Mouse (Mus musculus): ENCODE measurements at regions not wholly inside any gene's neighbourhood (a gene's known extent, or its start where the extent isn't known, plus 50 kb on each side); places are given as distances from the start of the nearest gene placed in this dataset.

- no peak for DNase-seq (ENCODE audit: low spot score in 2 of 2)
Measured at GRCm38 (mm10) chr1:133549816-133550215, 60.3 kb downstream of the Snrpe start.

- no peak for DNase-seq (ENCODE audit: low spot score in 2 of 2)
Measured at GRCm38 (mm10) chr1:133548971-133549370, 61.1 kb downstream of the Snrpe start.

- no peak for DNase-seq (ENCODE audit: low spot score in 2 of 2)
Measured at GRCm38 (mm10) chr1:133547541-133547940, 62.5 kb downstream of the Snrpe start.

- no peak for DNase-seq (ENCODE audit: low spot score in 2 of 2)
Measured at GRCm38 (mm10) chr1:133544996-133545395, 65.1 kb downstream of the Snrpe start.

GRCm38 (mm10) chr1:133543751-133544150 is 66.3 kb downstream of the Snrpe start:
- no peak for DNase-seq (ENCODE audit: low spot score in 2 of 2)

- no peak for DNase-seq (ENCODE audit: low spot score in 2 of 2)
Measured at GRCm38 (mm10) chr1:133541996-133542775, 67.9 kb downstream of the Snrpe start.

GRCm38 (mm10) chr1:133530698-133531097 is 79.4 kb downstream of the Snrpe start:
- DNase-seq (ENCODE audit: low spot score in 2 of 2): no peak

GRCm38 (mm10) chr1:133529817-133530216 is 80.3 kb downstream of the Snrpe start:
- DNase-seq (ENCODE audit: low spot score in 2 of 2): no peak

- no peak for DNase-seq (ENCODE audit: low spot score in 2 of 2)
Measured at GRCm38 (mm10) chr1:133527651-133528385, 82.3 kb downstream of the Snrpe start.

- no peak for DNase-seq (ENCODE audit: low spot score in 2 of 2)
Measured at GRCm38 (mm10) chr1:133522825-133523224, 87.3 kb downstream of the Snrpe start.

GRCm38 (mm10) chr1:133520652-133521051 is 89.4 kb downstream of the Snrpe start:
- DNase-seq (ENCODE audit: low spot score in 2 of 2): no peak

- DNase-seq (ENCODE audit: low spot score in 2 of 2): no peak
Measured at GRCm38 (mm10) chr1:133517020-133517419, 92.8 kb upstream of the Sox13 start.

- no peak for DNase-seq (ENCODE audit: low spot score in 2 of 2)
Measured at GRCm38 (mm10) chr1:133504116-133504515, 79.9 kb upstream of the Sox13 start.

- DNase-seq (ENCODE audit: low spot score in 2 of 2): peak in 1 of 2 experiments; percentile 12
Measured at GRCm38 (mm10) chr1:133503336-133503735, 79.2 kb upstream of the Sox13 start.

- no peak for DNase-seq (ENCODE audit: low spot score in 2 of 2)
Measured at GRCm38 (mm10) chr1:133501016-133501415, 76.8 kb upstream of the Sox13 start.

- DNase-seq (ENCODE audit: low spot score in 2 of 2): peak; percentile 38 to 44
Measured at GRCm38 (mm10) chr1:133492986-133493741, 69.0 kb upstream of the Sox13 start.

- peak; percentile 32 to 57 for DNase-seq (ENCODE audit: low spot score in 2 of 2)
Measured at GRCm38 (mm10) chr1:133492291-133492985, 68.3 kb upstream of the Sox13 start.

- peak in 1 of 2 experiments; percentile 47 for DNase-seq (ENCODE audit: low spot score in 2 of 2)
Measured at GRCm38 (mm10) chr1:133491857-133492290, 67.7 kb upstream of the Sox13 start.

- DNase-seq (ENCODE audit: low spot score in 2 of 2): no peak
Measured at GRCm38 (mm10) chr1:133487171-133487901, 63.2 kb upstream of the Sox13 start.

- DNase-seq (ENCODE audit: low spot score in 2 of 2): no peak
Measured at GRCm38 (mm10) chr1:133486370-133486769, 62.2 kb upstream of the Sox13 start.

All from layer of hippocampus, postnatal 10 days (tissue).